Mouse (Mus musculus): ENCODE measurements around the gene Fam117b.

Gene Fam117b

DNA sequence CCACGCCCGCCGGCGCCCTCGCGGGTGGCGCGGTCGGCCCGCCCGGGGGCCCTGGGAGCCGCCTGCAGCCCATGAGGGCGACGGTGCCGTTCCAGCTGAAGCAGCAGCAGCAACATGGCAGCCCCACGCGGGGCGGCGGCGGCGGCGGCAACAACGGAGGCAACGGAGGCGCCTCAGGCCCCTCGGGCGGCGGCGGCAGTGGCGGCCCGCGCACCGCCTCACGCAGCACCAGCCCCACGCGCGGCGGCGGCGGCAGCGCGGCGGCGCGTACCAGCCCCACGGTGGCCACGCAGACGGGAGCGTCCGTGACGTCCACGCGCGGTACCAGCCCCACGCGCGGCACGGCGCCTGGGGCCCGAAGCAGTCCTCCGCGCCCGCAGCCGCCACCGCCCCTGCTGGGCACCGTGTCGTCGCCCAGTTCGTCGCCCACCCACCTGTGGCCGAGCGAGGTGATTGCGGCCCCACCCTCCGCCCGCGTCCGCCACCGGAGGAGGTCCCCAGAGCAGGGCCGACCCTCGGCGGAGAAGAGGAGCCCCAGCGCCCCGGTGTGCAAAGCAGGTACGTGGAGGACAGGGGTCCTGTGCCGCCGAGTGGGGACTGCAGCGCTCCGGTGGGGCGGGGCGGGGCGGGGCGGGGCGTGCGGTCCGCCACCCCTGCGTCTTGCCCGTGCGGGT is 526 bp downstream of the Fam117b start:
- peak; percentile 23 for DNase-seq (ENCODE audit: low read depth, low spot score)

DNA sequence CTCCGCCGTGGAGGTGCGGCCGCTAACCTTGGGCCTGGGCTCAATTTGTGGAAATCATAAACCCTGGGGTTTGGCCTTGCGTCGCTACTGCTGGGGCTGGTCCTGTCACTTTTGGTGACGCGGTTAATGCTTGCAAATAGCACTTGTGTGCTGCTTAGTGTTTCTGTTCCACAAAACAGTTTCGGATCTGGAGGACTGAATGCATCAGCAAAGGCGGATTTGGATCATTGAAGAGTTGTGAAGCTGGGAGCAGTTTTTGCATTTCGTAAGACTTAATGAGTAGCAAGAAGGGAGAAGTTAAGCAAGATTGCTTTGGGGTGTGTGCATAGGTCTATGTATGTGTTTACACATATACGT is 1.0 kb downstream of the Fam117b start:
- DNase-seq (ENCODE audit: low read depth, low spot score) = peak; percentile 20

DNA sequence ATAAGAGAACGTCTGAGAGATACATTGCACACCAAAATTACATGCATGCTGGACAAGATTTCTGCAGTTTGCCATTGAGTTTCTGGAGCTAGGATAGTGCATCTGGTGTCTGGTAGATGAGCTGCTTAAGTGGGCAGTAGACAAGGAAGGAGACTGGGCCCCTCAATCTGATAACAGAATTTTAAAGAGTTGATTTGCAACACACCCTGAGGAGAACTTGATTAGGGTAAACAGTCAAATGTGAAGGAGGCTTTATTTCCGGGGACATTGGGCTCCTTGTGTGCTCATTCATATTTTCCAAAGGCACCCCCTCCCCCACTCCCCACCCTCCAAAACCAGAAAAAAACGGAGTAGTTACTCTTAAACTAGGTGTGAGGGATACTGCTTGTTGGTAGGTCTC is 2.0 kb downstream of the Fam117b start:
- no peak for DNase-seq (ENCODE audit: low read depth, low spot score)

DNA sequence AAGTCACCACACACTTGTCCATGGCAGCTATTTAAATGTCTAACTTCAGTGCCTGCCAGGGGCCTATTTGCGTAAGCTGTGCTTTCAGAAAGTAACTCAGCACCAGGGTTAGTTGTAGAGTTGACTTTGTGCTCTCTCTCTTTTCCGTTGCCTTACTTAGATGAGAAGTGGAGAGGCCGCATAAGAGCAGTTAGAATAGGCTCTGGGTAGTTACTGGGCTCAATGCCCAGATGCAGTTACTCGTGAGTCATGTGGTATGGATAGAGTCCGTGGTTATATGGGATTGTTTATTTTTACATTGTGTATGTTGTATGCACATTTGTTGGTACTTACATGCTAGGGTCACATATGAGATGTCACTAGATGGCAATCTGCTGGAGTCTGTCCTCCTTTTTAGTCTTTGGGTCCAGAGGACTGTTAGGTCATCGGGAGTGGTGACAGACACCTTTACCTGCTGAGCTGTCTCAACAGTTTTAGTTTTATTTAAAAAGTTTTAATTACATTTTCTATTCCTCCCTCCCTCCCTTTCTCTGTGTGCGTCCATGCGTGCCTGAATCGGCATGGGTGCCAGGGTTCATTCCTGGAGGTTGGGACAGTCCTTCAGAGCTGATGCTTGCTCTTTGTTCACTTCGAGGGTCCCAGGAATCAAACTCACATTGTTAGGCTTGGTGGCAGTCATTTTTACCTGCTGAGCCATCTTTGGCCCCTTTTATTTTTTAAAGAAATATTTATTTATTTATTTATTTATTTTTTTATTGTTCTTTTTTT is 3.2 kb downstream of the Fam117b start:
- DNase-seq (ENCODE audit: low read depth, low spot score) = no peak

DNA sequence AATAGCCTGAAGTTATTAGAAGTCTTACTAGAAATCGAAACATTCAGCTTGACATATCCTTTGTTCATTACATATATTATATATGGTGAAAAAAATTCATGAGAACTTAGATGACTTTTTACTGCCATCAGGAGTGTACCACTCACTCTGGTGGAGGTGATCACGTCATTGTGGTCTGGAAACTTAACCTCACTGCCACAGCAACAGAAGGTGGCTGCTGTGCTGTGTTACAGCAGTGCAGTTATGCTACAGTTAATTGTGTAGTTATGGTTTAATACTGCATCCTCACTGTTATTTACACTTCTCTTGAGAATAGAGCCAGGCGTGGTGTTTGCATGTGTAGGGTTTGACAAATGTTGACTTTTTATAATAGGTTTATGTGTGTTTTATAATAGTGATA is 4.6 kb downstream of the Fam117b start:
- no peak for DNase-seq (ENCODE audit: low read depth, low spot score)

DNA sequence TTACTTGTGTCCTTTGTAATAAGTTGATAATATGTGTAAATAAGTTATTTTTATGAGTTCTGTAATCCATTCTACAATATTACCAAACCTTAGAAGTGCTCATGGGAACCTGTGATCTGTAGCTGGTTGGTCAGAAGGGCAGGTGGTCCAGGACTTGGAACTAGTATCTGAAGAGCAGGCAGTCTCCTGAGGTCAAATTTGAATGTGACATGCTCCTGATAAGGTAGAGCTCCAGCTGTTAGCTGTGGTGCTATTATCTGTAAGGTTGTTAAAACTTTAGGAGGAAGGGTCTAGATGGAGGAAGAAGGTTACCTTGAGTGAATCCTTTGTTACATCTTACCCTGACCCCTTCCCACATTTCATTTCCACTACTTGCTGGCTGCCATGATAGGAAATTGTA is 5.3 kb downstream of the Fam117b start:
- no peak for DNase-seq (ENCODE audit: low read depth, low spot score)

DNA sequence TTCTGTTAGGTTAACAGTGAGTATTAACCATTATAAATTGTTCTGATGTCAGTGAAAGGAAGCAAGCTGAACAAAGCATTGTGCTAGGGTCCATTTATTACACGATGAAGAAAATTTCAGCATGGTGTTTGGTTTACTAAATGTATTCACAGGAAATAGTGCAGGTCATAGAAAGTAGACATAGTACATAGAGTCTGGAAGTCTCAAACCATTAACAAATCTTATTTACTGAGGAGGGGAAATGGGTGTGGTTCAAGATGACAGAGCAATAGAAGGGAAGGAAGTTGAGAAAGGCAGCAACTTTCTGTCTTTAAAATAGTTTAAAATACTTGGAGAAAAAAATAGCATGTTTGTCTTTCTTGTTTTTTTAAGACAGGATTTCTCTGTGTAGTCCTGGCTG is 10.4 kb downstream of the Fam117b start:
- no peak for DNase-seq (ENCODE audit: low read depth, low spot score)

DNA sequence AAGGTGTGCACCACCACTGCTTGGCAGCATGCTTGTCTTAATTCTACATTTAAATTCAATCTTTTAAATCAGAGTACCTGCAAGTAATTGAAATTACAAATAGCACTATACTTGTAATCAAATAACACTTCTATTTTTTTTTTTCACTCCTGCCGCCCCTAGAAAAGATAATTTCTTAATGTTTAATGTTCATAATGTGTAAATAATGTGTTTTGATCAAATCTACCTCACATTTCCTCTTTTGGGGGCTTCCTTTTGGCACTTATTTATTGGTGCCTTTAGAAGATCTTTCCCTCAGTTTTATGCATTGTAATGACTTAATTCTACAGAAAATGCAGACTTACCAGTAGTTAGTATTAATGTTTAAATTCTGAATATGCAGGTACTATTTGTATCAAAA is 10.9 kb downstream of the Fam117b start:
- no peak for DNase-seq (ENCODE audit: low read depth, low spot score)

DNA sequence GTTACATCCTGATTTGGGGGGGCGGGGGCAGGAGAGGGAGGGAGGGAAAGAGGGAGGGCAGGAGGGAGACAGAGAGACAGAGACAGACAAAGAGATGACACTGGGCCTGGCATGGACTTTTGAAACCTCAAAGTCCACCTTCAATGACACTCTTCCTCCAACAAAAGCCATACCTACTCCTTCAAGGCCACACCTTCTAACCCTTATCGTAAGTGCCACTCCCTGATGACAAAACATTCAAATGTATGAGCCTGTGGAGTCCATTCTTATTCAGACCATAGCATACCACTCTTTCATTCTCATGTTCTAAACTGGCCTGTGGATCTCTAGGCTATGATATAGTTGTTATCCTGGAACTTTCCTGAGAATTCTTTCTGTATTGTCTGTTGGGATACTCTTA is 11.6 kb downstream of the Fam117b start:
- no peak for DNase-seq (ENCODE audit: low read depth, low spot score)

DNA sequence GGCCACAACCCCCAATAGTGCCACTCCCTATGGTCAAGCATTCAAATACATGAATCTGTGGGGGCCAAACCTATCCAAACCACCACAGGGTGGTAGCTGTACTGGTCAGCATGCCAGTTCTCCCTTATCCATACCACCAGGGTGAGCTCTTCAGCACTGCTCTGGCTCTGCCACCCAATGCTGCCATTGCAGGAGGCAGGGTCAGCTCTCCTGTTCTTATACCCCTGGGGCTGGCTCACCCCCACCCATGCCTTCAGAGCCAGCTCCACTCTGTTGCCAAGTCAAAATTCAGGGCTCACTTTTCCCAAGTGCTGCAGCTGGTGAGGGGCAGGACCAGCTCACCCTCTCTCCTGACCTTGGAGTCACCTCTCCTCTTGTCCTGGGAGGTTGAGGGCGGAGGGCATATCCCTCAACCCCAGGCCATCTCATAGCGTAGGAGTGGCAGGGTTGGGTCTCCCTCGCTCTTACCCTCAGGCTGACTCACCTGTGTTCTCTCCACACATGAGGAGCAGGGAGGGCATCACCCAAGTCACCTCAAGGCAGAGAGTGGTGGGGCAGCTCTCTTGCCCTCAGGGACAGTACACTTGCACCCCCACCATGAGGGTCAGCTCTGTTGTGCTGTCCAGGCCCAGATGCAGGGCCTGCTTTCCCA is 13.3 kb downstream of the Fam117b start:
- no peak for DNase-seq (ENCODE audit: low read depth, low spot score)

DNA sequence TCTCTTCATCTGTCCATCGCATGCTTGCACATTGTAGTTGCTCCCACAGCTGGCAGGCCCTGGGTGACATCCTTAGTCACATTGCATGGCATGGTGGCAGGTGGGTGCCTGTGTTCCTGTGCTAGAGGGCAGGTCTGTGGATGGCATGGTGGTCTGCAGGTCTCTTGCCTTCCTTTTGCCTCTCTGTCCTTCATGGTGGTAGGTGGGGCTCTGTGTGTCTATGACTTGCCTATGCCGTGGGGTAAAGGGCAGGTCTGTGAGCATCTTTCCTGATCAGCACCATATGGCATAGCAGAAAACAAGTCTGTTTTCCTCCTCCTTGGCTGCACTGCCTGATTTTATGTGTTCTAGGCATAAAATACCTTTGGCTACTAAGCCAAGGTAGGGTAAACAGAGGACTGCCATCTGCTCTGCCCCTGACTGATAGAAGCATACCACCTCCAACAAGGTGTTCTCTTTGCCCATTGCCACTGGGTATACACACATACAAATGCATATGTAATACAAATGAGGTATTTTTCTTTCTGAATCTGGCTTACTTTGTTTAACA is 14.4 kb downstream of the Fam117b start:
- DNase-seq (ENCODE audit: low read depth, low spot score) = no peak

DNA sequence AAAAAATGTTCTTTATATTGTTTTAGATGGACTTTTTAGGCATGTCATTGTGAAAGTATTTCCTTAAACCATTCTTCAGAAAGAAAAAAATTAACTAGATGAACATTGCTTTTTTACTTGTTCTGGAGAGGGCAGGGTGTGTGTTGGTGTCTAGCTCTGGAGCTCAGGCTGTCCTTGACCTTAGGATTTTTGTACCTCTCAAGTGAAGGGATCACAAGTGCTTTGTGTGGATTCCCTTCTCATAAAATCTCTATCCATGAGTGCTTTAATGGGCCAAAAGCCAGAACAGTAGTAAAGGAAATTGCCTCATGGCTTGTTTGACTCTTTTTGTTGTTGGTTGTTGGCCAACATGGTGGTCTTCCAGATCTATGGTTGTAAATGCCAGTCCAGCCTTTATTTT is 18.1 kb downstream of the Fam117b start:
- DNase-seq (ENCODE audit: low read depth, low spot score) = no peak

DNA sequence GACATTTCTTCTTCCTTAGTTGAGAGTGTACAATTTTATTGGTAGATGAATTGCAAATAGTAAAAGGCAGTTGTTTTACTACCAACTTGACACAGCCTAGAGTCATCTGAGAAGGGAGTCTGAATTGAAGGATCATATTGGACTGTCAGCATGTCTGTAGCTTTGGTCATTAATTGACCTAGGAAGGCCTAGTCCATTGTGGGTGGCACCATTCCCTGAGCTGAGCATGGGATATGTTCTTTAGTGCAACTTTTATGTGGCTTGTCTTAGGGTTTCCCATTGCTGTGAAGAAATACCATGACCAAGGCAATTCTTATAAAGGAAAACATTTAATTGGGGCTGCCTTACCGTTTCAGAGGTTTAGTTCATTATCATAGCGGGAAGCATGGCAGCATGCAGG is 20.2 kb downstream of the Fam117b start:
- DNase-seq (ENCODE audit: low read depth, low spot score) = no peak

DNA sequence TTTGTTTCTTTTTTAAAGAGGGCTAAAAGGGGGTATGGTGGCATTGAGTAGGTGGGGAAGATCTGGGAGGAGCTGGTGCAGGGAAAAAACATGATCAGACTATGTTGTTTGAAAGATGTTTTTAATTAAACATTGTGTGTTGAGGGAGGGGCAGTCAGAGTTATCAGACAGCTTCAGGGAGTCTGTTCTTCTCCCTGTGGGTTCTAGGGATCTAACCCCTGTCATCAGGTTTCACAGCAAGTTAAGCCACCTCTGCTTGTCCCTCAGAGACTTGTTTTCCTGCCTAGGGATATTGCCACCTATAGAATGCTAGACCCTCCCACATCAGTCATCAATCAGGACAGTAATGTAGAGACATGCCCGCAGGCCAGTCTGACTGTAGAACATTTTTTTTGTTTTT is 28.3 kb downstream of the Fam117b start:
- no peak for DNase-seq (ENCODE audit: low read depth, low spot score)

DNA sequence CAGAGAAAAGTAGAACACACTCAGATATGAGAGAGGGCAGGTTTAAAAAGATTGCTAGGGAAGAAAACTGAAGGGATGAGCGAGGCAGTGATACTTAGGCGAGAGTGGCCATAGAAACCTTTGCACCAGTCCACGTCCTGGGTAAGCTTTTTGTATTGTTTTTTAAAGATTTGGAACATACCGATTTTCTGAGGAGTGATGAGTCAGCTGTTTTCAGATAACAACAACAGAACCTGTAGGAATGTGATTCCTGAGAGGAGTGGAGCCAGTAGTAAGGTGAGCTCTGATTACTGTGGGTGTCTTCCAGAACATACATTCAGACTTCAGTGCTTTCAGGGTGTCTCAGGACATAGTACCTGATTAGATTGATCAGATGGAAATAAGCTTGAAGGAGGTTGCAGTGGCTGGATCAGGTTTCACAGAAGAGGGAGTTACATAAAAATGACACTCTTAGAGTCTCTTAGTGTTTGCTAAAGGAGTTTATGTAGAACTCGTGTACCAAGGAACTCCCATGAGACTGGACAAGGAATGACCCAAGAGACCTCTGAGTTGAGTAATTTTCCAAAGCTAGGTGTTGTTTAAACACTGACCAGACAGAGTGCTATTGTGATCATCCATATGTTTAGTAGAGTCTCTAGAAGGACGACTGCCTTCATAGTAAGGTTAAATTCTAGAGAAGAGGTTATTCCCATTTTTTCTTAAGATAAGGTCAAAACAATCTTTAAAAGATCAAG is 29.4 kb downstream of the Fam117b start:
- no peak for DNase-seq (ENCODE audit: low read depth, low spot score)

DNA sequence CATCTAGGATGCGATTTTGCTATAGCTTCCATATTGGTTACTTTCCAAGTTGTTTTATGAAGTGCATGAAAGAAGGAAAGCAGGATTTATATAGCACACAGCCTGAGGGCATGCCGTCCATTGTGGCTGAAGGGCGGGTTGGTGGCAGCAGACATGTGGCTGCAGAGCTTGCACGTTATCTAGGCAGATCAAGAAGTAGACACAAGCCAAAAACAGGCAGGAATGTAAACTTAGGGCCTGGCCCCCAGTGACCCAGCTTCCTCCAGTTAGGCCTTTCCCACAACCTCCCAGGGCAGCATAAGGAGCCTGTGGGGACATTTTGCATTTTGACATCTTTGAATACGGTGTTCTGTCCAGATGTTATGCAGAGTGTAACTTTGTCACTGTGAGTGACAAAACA is 31.0 kb downstream of the Fam117b start:
- peak; percentile 6 for DNase-seq (ENCODE audit: low read depth, low spot score)

DNA sequence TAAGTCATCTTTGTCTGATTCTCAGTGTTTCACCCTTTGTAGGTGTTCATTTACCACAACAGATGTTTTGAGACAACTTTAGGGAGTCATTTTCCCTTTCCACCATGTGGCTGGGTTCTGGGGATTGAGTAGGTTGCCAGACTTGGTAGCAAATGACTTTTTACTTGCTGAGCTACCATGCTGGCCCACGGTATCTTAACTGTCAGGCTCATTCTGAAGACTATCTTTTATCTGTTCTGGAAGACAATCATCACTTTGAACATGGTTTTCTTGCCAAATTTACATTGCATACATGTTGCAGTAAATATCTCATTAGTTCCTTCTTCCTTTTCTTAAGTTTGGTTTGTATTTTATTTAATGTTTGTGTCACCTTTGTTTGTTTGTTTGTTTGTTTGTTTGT is 33.2 kb downstream of the Fam117b start:
- no peak for DNase-seq (ENCODE audit: low read depth, low spot score)

DNA sequence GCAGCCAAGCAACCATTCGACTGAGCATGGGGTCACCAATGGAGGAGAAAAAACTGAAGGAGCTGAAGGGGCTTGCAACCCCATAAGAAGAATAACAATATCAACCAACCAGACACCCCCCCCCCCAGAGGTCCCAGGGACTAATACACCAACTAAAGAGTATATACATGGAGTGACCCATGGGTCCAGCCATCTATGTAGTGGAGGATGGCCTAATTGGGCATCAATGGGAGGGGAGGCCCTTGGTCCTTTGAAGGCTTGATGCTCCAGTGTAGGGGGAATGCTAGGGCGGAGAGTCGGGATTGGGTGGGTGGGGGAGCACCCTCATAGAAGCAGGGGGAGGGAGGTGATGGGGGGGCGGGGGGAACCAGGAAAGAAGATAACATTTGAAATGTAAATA is 34.7 kb downstream of the Fam117b start:
- no peak for DNase-seq (ENCODE audit: low read depth, low spot score)

DNA sequence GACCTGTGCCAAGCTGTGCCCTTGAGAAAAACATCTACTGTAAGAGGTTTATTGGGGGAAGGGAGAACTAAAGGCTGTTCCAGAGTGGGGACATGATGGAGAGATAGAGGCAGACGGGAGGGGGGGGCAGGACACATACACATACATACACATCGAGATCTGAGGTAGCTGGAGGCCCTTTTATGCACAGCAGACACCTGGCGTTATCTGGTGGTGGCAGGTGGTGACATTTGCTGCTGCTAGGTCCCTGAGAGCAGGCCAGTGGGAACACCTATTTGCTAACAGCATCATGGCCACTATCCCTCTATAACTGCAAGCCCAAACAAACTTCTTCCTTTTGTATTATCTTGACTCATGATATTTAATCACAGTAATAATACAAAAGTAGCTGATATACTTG is 44.4 kb downstream of the Fam117b start:
- no peak for DNase-seq (ENCODE audit: low read depth, low spot score)

DNA sequence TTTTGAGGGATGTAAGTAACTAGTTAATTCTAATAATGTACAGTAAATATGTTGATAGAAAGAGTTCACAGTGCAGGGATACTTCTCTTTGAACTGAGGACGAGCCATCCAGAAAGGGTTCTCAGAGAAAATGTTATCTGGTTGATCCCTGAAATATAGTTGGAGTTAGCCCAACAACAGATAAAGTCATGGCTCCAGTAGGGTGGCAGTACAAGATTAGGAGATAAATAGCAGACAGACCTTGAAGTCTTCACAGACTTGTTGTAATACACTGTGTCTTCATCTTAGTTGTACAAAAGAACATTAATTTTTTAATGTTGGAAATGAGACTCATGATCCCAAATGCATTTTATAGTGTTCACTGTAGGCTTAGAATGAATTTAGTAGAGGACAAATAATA is 47.1 kb downstream of the Fam117b start:
- no peak for DNase-seq (ENCODE audit: low read depth, low spot score)

DNA sequence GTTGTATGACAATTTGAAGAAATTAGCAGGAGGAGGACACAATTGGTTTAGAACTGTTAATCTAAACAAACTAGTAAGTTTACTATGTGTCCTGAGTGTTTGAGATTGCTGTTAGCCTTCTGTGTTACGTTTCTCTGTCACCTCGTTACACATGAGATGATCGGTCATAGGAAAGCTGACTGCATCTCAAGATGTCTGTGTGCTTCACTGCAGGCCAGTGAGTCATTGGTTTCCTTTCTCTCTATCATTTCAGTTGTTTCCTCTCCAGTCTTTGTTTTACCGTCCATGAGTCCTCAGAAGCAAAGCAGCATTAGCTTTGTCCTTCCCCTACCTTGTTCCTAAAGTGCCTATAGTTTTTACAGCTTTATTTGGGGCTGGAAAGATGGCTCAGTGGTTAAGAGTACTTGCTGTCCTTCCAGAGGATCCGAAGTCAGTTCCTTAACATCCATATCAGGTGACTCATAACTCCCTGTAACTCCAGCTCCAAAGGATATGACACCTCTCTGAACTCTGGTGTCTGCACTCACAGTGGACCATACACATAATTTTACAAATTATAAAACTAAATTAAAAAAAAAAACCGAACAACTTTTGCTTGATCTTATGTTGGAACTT is 53.5 kb downstream of the Fam117b start:
- DNase-seq (ENCODE audit: low read depth, low spot score) = no peak

DNA sequence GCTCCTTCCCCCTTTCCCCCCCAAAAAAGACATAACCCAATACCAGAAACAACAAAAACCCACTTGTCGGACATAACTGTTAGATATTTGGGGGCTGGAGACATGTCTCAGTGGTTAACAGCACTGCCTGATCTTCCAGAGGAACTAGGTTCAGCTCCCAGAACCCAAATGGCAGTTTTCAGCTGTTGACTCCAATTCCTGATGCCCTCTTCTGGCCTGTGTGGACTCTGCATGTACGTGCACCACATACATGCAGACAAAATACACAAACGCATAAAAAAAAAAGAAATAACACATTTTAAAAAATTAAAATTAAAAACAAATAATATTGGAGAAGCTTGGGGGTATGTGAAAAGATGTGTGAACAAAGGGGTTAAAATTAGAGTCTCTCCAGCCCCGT is 54.5 kb downstream of the Fam117b start:
- no peak for DNase-seq (ENCODE audit: low read depth, low spot score)
